In the genomic region with DNA sequence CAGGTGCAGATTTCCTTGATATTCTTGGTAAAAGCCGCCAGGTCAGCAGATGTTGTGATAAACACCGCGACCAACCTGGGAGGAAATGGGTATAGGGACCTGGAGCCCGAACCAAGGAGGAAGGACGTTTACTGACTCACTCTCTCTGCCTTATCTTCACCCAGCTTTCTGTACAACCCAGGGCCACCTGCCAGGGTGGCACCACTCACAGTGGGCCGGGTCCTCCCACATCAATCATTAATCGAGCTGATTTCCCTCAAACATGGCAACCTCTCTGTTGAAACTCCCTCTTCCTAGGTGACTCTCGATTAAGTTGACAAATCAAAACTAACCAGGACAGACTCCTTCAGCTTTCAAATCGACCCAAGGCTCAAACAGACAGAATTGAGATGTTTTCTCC, we compare ENCODE assay signal across 11 mouse cellular contexts.
"Had no signal": no experiment of that assay in that cellular context is flagged by ENCODE, and none has a peak within 500 bp of the region (broad histone marks: within the 10 kb centered on the region; RNA-seq: fewer than 3 reads in every experiment).

No protein-coding gene starts in this region.

- H3K27me3 ChIP-seq: limb, embryonic 15.5 days; liver, embryonic 13.5 days; midbrain, embryonic 12.5 days; neural tube, embryonic 13.5 days; stomach, embryonic 15.5 days had no signal

- H3K9ac ChIP-seq: limb, embryonic 15.5 days; liver, embryonic 13.5 days; midbrain, embryonic 12.5 days; neural tube, embryonic 13.5 days; stomach, embryonic 15.5 days had no signal

- H3K36me3 ChIP-seq: limb, embryonic 15.5 days; liver, embryonic 13.5 days; midbrain, embryonic 12.5 days; neural tube, embryonic 13.5 days; stomach, embryonic 15.5 days had no signal

- H3K27ac ChIP-seq: left cerebral cortex, adult 2 months; limb, embryonic 15.5 days; liver, embryonic 13.5 days; midbrain, embryonic 12.5 days; neural tube, embryonic 13.5 days; stomach, embryonic 15.5 days had no signal

- ATAC-seq: midbrain, embryonic 16.5 days had no signal

- DNase-seq: liver, embryonic 13.5 days; lung, adult 18-20 months; retina, postnatal 1 day; right cerebral cortex, postnatal 4 days; thymus, postnatal 36 days had no signal

- H3K4me1 ChIP-seq: liver, embryonic 13.5 days; midbrain, embryonic 12.5 days; neural tube, embryonic 13.5 days; stomach, embryonic 15.5 days had no signal

- H3K4me2 ChIP-seq: limb, embryonic 15.5 days; liver, embryonic 13.5 days; midbrain, embryonic 12.5 days; neural tube, embryonic 13.5 days; stomach, embryonic 15.5 days had no signal

- H3K4me3 ChIP-seq: left cerebral cortex, adult 2 months; limb, embryonic 15.5 days; liver, embryonic 13.5 days; midbrain, embryonic 12.5 days; neural tube, embryonic 13.5 days; stomach, embryonic 15.5 days had no signal

- H3K9me3 ChIP-seq: limb, embryonic 15.5 days; liver, embryonic 13.5 days; midbrain, embryonic 12.5 days; neural tube, embryonic 13.5 days; stomach, embryonic 15.5 days had no signal
